Mouse (Mus musculus) midbrain, embryonic 10.5 days (tissue): ENCODE results near the gene Peli2. TPM values are rescaled to one million over a fixed set of nuclear protein-coding genes. Genes with fewer than 3 reads are reported as not detected.

Experiments
- DNase-seq: peaks from one replicate; pipeline ENCODE4 v3.0.0-alpha.2; 2017; ENCODE audit warnings: low spot score
- H3K27ac ChIP-seq: fragments of 300-500 bp; sonication (generic); replicated peaks from 2 replicates; pipeline ENCODE4 v1.5.1; 2016; ENCODE audit warnings: mild to moderate bottlenecking
- H3K27me3 ChIP-seq: fragments of 300-500 bp; sonication (generic); 2 replicates; pipeline ENCODE4 v1.6.1; 2016; ENCODE audit warnings: low read depth, mild to moderate bottlenecking; ENCODE audit not compliant: poor library complexity, severe bottlenecking
- H3K36me3 ChIP-seq: fragments of 300-500 bp; sonication (generic); 2 replicates; pipeline ENCODE4 v1.6.1; 2016; ENCODE audit warnings: mild to moderate bottlenecking, moderate library complexity
- H3K4me1 ChIP-seq: fragments of 300-500 bp; sonication (generic); 2 replicates; pipeline ENCODE4 v1.6.1; 2016
- H3K4me3 ChIP-seq: fragments of 300-500 bp; sonication (generic); 2 replicates; pipeline ENCODE4 v1.5.1; 2016; ENCODE audit warnings: mild to moderate bottlenecking, moderate library complexity
- H3K9me3 ChIP-seq: fragments of 300-500 bp; sonication (generic); replicated peaks from 2 replicates; pipeline ENCODE4 v1.6.1; 2016; ENCODE audit warnings: mild to moderate bottlenecking
- WGBS: fragments of 180-500 bp; shearing (Covaris S2); methylation state at CpG from one replicate; pipeline ENCODE4 v1.1.7; 2016; 5-methylcytosine and 5-hydroxymethylcytosine counted together
- polyA plus RNA-seq: library from polyadenylated mRNA; unstranded; fragments of >200 nt; fragmentation: Nextera tagmentation; extraction: Ambion mirVana; gene quantifications from 2 replicates; pipeline ENCODE4 v1.2.1, GENCODE M21; 2016

The Peli2 gene
- polyA plus RNA-seq, 1 experiment from 2014 or later: 11.9 TPM

GRCm38 (mm10) chr14:48178304-48178995 is 57.8 kb downstream of the Peli2 start:
- Histone ChIP-seq H3K36me3 (peaks cover 47% of the 10 kb centered on the region), H3K27ac (no peak overlapping the region), H3K4me3 (no peak overlapping the region), H3K9me3 (peaks cover 11% of the 10 kb centered on the region), H3K4me1 (peaks cover 10% of the 10 kb centered on the region), H3K27me3 (no peaks in the 10 kb centered on the region)
- no peak for DNase-seq
- WGBS: 86% methylated on average over 15 of the region's 15 CpGs

- Histone ChIP-seq H3K9me3 (peaks cover 11% of the 10 kb centered on the region), H3K4me1 (peaks cover 10% of the 10 kb centered on the region), H3K27ac (no peak overlapping the region), H3K36me3 (peaks cover 53% of the 10 kb centered on the region), H3K4me3 (no peak overlapping the region), H3K27me3 (no peaks in the 10 kb centered on the region)
- no peak for DNase-seq
- WGBS: 92% methylated on average over 8 of the region's 8 CpGs
Observed at GRCm38 (mm10) chr14:48179021-48179420, 58.4 kb downstream of the Peli2 start.

- no peak for DNase-seq
- no peaks in the 10 kb centered on the region for H3K27me3 ChIP-seq
- H3K36me3 ChIP-seq: peaks cover 48% of the 10 kb centered on the region
- no peaks in the 10 kb centered on the region; the same call in 1 of the 2 replicates for H3K4me1 ChIP-seq
- no peak overlapping the region for H3K27ac ChIP-seq
- H3K9me3 ChIP-seq: peaks cover 11% of the 10 kb centered on the region
- H3K4me3 ChIP-seq: no peak overlapping the region
- WGBS: 85% methylated on average over 6 of the region's 6 CpGs
Observed at GRCm38 (mm10) chr14:48186302-48186701, 65.7 kb downstream of the Peli2 start.

GRCm38 (mm10) chr14:48187100-48187499 is 66.5 kb downstream of the Peli2 start:
- no peak for DNase-seq
- no peak overlapping the region for H3K4me3 ChIP-seq
- peaks cover 40% of the 10 kb centered on the region for H3K36me3 ChIP-seq
- 85% methylated on average over 9 of the region's 9 CpGs for WGBS
- no peak overlapping the region for H3K27ac ChIP-seq
- peaks cover 3% of the 10 kb centered on the region; the same call in 1 of the 2 replicates for H3K9me3 ChIP-seq
- no peaks in the 10 kb centered on the region; the same call in 1 of the 2 replicates for H3K4me1 ChIP-seq
- no peaks in the 10 kb centered on the region for H3K27me3 ChIP-seq

- peaks cover 18% of the 10 kb centered on the region for H3K36me3 ChIP-seq
- no peak overlapping the region for H3K4me3 ChIP-seq
- no peaks in the 10 kb centered on the region for H3K27me3 ChIP-seq
- no peak for DNase-seq
- no peaks in the 10 kb centered on the region for H3K9me3 ChIP-seq
- H3K27ac ChIP-seq: no peak overlapping the region
- WGBS: 76% methylated on average over 8 of the region's 8 CpGs
- no peaks in the 10 kb centered on the region; the same call in 1 of the 2 replicates for H3K4me1 ChIP-seq
Observed at GRCm38 (mm10) chr14:48189330-48189729, 68.7 kb downstream of the Peli2 start.

GRCm38 (mm10) chr14:48190946-48191345 is 70.3 kb downstream of the Peli2 start:
- Histone ChIP-seq H3K9me3 (no peaks in the 10 kb centered on the region), H3K4me1 (peaks cover 4% of the 10 kb centered on the region; the same call in 1 of the 2 replicates), H3K36me3 (peaks cover 4% of the 10 kb centered on the region; the same call in 1 of the 2 replicates), H3K4me3 (no peak overlapping the region), H3K27ac (no peak overlapping the region), H3K27me3 (no peaks in the 10 kb centered on the region)
- no peak for DNase-seq
- WGBS: 97% methylated on average over 5 of the region's 5 CpGs

- 97% methylated on average over 3 of the region's 3 CpGs for WGBS
- Histone ChIP-seq H3K27ac (0 out of 2 replicates have a peak overlapping the region, but pooled peaks have one; percentile 17), H3K4me3 (no peak overlapping the region), H3K4me1 (peaks cover 14% of the 10 kb centered on the region), H3K36me3 (no peaks in the 10 kb centered on the region), H3K27me3 (no peaks in the 10 kb centered on the region), H3K9me3 (no peaks in the 10 kb centered on the region)
- no peak for DNase-seq
Observed at GRCm38 (mm10) chr14:48191925-48192324, 71.3 kb downstream of the Peli2 start.

- 76% methylated on average over 5 of the region's 5 CpGs for WGBS
- no peak overlapping the region for H3K4me3 ChIP-seq
- no peaks in the 10 kb centered on the region; the same call in 1 of the 2 replicates for H3K36me3 ChIP-seq
- no peaks in the 10 kb centered on the region for H3K27me3 ChIP-seq
- H3K4me1 ChIP-seq: peaks cover 62% of the 10 kb centered on the region
- H3K9me3 ChIP-seq: no peaks in the 10 kb centered on the region
- H3K27ac ChIP-seq: no peak overlapping the region; the same call in 1 of the 2 replicates
- DNase-seq: no peak
Observed at GRCm38 (mm10) chr14:48196804-48197203, 76.2 kb downstream of the Peli2 start.

GRCm38 (mm10) chr14:48197287-48197686 is 76.7 kb downstream of the Peli2 start:
- Histone ChIP-seq H3K9me3 (no peaks in the 10 kb centered on the region), H3K27ac (no peak overlapping the region), H3K4me1 (peaks cover 67% of the 10 kb centered on the region), H3K27me3 (no peaks in the 10 kb centered on the region), H3K36me3 (no peaks in the 10 kb centered on the region; the same call in 1 of the 2 replicates), H3K4me3 (no peak overlapping the region)
- DNase-seq: no peak
- 90% methylated on average over 7 of the region's 7 CpGs for WGBS

- no peaks in the 10 kb centered on the region for H3K27me3 ChIP-seq
- DNase-seq: no peak
- 73% methylated on average over 8 of the region's 8 CpGs for WGBS
- H3K27ac ChIP-seq: 0 out of 2 replicates have a peak overlapping the region, but pooled peaks have one; percentile 33
- no peaks in the 10 kb centered on the region for H3K9me3 ChIP-seq
- H3K36me3 ChIP-seq: no peaks in the 10 kb centered on the region; the same call in 1 of the 2 replicates
- H3K4me1 ChIP-seq: peaks cover 76% of the 10 kb centered on the region
- H3K4me3 ChIP-seq: no peak overlapping the region
Observed at GRCm38 (mm10) chr14:48198190-48198954, 77.7 kb downstream of the Peli2 start.

- WGBS: 66% methylated on average over 16 of the region's 16 CpGs
- H3K9me3 ChIP-seq: no peaks in the 10 kb centered on the region
- peak overlapping the region; percentile 33; the same call in 1 of the 2 replicates for H3K27ac ChIP-seq
- H3K36me3 ChIP-seq: no peaks in the 10 kb centered on the region; the same call in 1 of the 2 replicates
- H3K4me3 ChIP-seq: no peak overlapping the region
- H3K4me1 ChIP-seq: peaks cover 78% of the 10 kb centered on the region
- DNase-seq: no peak
- no peaks in the 10 kb centered on the region for H3K27me3 ChIP-seq
Observed at GRCm38 (mm10) chr14:48198957-48199356, 78.3 kb downstream of the Peli2 start.

- H3K4me1 ChIP-seq: peaks cover 82% of the 10 kb centered on the region
- no peaks in the 10 kb centered on the region for H3K27me3 ChIP-seq
- H3K36me3 ChIP-seq: no peaks in the 10 kb centered on the region; the same call in 1 of the 2 replicates
- no peaks in the 10 kb centered on the region for H3K9me3 ChIP-seq
- 86% methylated on average over 4 of the region's 4 CpGs for WGBS
- no peak for DNase-seq
- H3K4me3 ChIP-seq: no peak overlapping the region
- peak overlapping the region; percentile 57; the same call in 1 of the 2 replicates for H3K27ac ChIP-seq
Observed at GRCm38 (mm10) chr14:48199506-48199905, 78.9 kb downstream of the Peli2 start.
